Mouse (Mus musculus): ENCODE measurements around the gene Sec14l1. TPM values are rescaled to one million over a fixed set of nuclear protein-coding genes. Genes with fewer than 3 reads are reported as not detected.

Gene Sec14l1
- polyA plus RNA-seq, 1 experiment from 2014 or later: 41.6 TPM

- H3K9ac ChIP-seq (replicated peaks; ENCODE audit: low read depth, low read length): no peak overlapping the region
- WGBS: 64% methylated on average over 9 of the region's 9 CpGs
- ATAC-seq (ENCODE audit: low read depth): no peak
- H3K4me1 ChIP-seq (ENCODE audit: control insufficient read depth, insufficient read depth, low read length): no peaks in the 10 kb centered on the region
- H3K36me3 ChIP-seq (ENCODE audit: control insufficient read depth, insufficient read depth, low read length): peaks cover 62% of the 10 kb centered on the region
- no peaks in the 10 kb centered on the region for H3K27me3 ChIP-seq (ENCODE audit: control insufficient read depth, insufficient read depth, low read length)
- H3K4me3 ChIP-seq (ENCODE audit: low read depth, low read length): no peak overlapping the region
- H3K4me2 ChIP-seq (ENCODE audit: low read depth, low read length): no peak overlapping the region
- H3K27ac ChIP-seq (ENCODE audit: low read depth, low read length): no peak overlapping the region
- H3K9me3 ChIP-seq (ENCODE audit: control insufficient read depth, low read length): no peaks in the 10 kb centered on the region
Observed at GRCm38 (mm10) chr11:117150467-117150966, 35.5 kb downstream of the Sec14l1 start.

DNA sequence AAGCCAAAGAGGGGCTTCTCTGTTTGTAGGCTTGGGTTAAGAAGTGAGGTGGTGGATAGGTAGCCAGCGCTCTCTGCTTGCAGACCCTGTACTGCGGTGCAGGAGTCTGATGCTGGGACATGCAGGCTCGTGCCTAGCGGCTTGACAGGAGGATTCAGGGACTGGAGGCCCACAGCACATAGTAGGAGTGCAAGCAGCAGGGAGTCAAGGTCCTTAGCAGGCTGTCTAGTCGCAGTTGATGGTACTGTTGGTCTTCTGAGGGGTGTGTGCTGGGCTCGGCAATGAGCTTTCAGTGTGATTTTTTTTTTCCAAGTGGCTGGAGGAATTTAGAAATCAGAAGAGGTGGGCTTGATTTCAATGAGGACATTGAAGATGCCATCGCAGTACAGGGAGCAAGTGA lies 36.5 kb downstream of the Sec14l1 start:
- no peak for ATAC-seq (ENCODE audit: low read depth)
- H3K27ac ChIP-seq (ENCODE audit: low read depth, low read length): no peak overlapping the region
- H3K4me2 ChIP-seq (ENCODE audit: low read depth, low read length): no peak overlapping the region
- peaks cover 56% of the 10 kb centered on the region for H3K36me3 ChIP-seq (ENCODE audit: control insufficient read depth, insufficient read depth, low read length)
- H3K9ac ChIP-seq (replicated peaks; ENCODE audit: low read depth, low read length): no peak overlapping the region
- H3K4me1 ChIP-seq (ENCODE audit: control insufficient read depth, insufficient read depth, low read length): no peaks in the 10 kb centered on the region
- no peaks in the 10 kb centered on the region for H3K9me3 ChIP-seq (ENCODE audit: control insufficient read depth, low read length)
- no peaks in the 10 kb centered on the region for H3K27me3 ChIP-seq (ENCODE audit: control insufficient read depth, insufficient read depth, low read length)
- WGBS: 93% methylated on average over 7 of the region's 7 CpGs
- H3K4me3 ChIP-seq (ENCODE audit: low read depth, low read length): no peak overlapping the region

- Histone ChIP-seq H3K27ac (ENCODE audit: low read depth, low read length) (no peak overlapping the region), H3K4me1 (ENCODE audit: control insufficient read depth, insufficient read depth, low read length) (no peaks in the 10 kb centered on the region), H3K9ac (replicated peaks; ENCODE audit: low read depth, low read length) (no peak overlapping the region), H3K4me2 (ENCODE audit: low read depth, low read length) (no peak overlapping the region), H3K9me3 (ENCODE audit: control insufficient read depth, low read length) (no peaks in the 10 kb centered on the region), H3K36me3 (ENCODE audit: control insufficient read depth, insufficient read depth, low read length) (peaks cover 58% of the 10 kb centered on the region), H3K4me3 (ENCODE audit: low read depth, low read length) (no peak overlapping the region), H3K27me3 (ENCODE audit: control insufficient read depth, insufficient read depth, low read length) (no peaks in the 10 kb centered on the region)
- no peak for ATAC-seq (ENCODE audit: low read depth)
- WGBS: 94% methylated on average over 6 of the region's 6 CpGs
Observed at GRCm38 (mm10) chr11:117152541-117152940, 37.6 kb downstream of the Sec14l1 start.

DNA sequence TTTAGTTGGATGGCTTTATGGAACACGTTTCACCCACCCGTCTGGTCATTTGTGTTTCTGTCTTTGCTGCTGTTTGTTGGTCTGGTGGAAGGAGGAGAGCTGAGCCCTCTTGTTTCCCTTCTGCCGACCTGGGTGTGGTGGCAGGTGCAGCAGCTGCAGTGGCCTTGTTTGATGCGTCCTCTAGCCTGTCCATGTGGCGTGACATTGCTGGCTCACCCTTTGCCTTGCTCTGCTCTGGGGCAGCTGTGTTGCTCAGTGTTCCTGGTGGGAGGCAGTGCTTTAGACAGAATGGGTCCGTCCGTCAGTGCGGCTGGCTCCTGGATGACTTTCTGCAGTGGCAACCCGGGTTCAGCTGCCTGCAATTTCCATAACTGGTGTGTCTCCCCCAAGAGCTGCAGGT lies 38.6 kb downstream of the Sec14l1 start:
- H3K4me1 ChIP-seq (ENCODE audit: control insufficient read depth, insufficient read depth, low read length): no peaks in the 10 kb centered on the region
- no peak overlapping the region for H3K9ac ChIP-seq (replicated peaks; ENCODE audit: low read depth, low read length)
- no peak overlapping the region for H3K27ac ChIP-seq (ENCODE audit: low read depth, low read length)
- H3K4me2 ChIP-seq (ENCODE audit: low read depth, low read length): no peak overlapping the region
- H3K36me3 ChIP-seq (ENCODE audit: control insufficient read depth, insufficient read depth, low read length): peaks cover 53% of the 10 kb centered on the region
- no peaks in the 10 kb centered on the region for H3K9me3 ChIP-seq (ENCODE audit: control insufficient read depth, low read length)
- no peaks in the 10 kb centered on the region for H3K27me3 ChIP-seq (ENCODE audit: control insufficient read depth, insufficient read depth, low read length)
- no peak overlapping the region for H3K4me3 ChIP-seq (ENCODE audit: low read depth, low read length)
- ATAC-seq (ENCODE audit: low read depth): no peak
- WGBS: 60% methylated on average over 9 of the region's 9 CpGs

DNA sequence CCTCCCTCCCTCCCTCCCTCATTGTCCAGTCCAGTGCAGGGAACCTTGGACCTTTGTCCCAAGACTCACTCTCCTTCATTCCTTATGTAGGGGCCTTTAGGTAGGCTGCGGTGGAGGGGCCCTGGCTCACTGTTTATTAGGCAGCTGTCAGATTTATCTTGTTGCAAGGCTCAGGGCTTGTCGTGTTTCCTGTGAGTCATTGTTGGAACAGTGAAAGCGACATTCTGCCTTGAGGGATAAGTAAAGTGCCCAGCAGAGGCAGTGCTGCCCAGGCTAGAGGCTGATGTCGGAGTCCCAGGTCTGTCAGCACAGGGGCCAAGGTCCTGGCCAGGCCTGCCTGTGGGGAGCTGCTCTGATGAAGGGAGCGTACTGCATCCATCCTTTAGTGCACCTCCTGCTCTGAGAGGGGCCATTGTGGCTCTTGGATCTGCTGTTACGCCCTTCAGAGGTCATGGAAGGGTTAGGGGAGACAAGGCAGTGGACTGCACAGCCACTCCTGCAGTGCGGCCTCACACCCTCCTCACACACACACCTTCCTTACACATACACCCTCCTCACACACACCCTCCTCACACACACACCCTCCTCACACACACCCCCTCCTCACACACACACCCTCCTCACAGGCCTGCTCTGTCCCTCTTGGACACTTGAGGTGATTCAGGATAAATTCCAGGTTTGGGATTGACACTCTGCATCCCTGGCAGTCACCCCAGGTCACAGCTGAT lies 39.3 kb downstream of the Sec14l1 start:
- H3K36me3 ChIP-seq (ENCODE audit: control insufficient read depth, insufficient read depth, low read length): peaks cover 52% of the 10 kb centered on the region
- H3K27ac ChIP-seq (ENCODE audit: low read depth, low read length): no peak overlapping the region
- WGBS: 48% methylated on average over 7 of the region's 7 CpGs

DNA sequence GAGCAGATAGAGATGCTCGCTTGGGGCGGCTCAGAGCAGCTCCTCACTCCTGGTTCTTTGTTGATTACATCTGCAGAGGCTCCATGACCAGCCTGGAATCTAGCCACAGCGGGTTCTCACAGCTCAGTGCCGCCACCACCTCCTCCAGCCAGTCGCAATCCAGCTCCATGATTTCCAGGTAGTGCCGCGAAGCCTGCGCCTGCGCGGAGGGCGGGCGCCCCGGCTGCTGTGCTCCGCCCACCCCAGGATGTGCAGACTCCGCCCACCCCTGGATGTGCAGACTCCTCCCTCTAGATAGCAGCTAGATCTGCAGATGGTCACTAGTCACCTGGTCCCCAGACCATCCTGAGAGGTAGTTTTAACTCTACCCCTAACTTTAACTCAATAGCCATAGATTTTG lies 41.8 kb downstream of the Sec14l1 start:
- WGBS: 10% methylated on average over 14 of the region's 15 CpGs
- ATAC-seq (ENCODE audit: low read depth): no peak

More for the DNA sequence above, 39.3 kb downstream of the Sec14l1 start:
- ATAC-seq (ENCODE audit: low read depth): no peak
- H3K9me3 ChIP-seq (ENCODE audit: control insufficient read depth, low read length): no peaks in the 10 kb centered on the region
- H3K4me1 ChIP-seq (ENCODE audit: control insufficient read depth, insufficient read depth, low read length): no peaks in the 10 kb centered on the region
- H3K27me3 ChIP-seq (ENCODE audit: control insufficient read depth, insufficient read depth, low read length): no peaks in the 10 kb centered on the region
- no peak overlapping the region for H3K4me2 ChIP-seq (ENCODE audit: low read depth, low read length)
- H3K9ac ChIP-seq (replicated peaks; ENCODE audit: low read depth, low read length): no peak overlapping the region
- H3K4me3 ChIP-seq (ENCODE audit: low read depth, low read length): no peak overlapping the region

DNA sequence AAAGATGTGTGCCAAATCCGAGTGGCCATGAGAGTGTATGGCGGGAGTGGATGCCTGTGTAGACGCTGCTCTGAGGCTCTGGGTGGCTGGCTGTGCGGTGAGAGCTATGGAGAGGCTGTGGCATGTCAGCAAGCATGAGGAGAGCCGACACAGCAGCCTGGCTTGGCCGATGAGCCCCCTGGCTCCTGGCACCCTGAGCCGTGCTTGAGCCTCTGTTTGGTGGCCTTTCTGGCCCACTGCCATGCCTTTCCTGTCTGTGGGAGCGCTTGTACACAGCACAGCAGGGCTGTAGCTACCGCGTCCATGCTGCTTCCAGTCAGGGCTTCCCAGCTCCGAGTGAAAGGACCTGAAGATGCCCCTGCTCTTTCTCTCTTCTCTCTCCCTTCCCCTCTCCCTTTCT lies 43.4 kb downstream of the Sec14l1 start:
- no peaks in the 10 kb centered on the region for H3K27me3 ChIP-seq (ENCODE audit: control insufficient read depth, insufficient read depth, low read length)
- WGBS: 65% methylated on average over 11 of the region's 11 CpGs
- no peak overlapping the region for H3K9ac ChIP-seq (replicated peaks; ENCODE audit: low read depth, low read length)
- H3K27ac ChIP-seq (ENCODE audit: low read depth, low read length): no peak overlapping the region
- H3K36me3 ChIP-seq (ENCODE audit: control insufficient read depth, insufficient read depth, low read length): peaks cover 33% of the 10 kb centered on the region
- H3K4me1 ChIP-seq (ENCODE audit: control insufficient read depth, insufficient read depth, low read length): no peaks in the 10 kb centered on the region
- H3K4me2 ChIP-seq (ENCODE audit: low read depth, low read length): no peak overlapping the region
- H3K9me3 ChIP-seq (ENCODE audit: control insufficient read depth, low read length): no peaks in the 10 kb centered on the region
- H3K4me3 ChIP-seq (ENCODE audit: low read depth, low read length): no peak overlapping the region
- no peak for ATAC-seq (ENCODE audit: low read depth)

More for the DNA sequence above, 41.8 kb downstream of the Sec14l1 start:
- Histone ChIP-seq H3K4me2 (ENCODE audit: low read depth, low read length) (no peak overlapping the region), H3K27ac (ENCODE audit: low read depth, low read length) (no peak overlapping the region), H3K27me3 (ENCODE audit: control insufficient read depth, insufficient read depth, low read length) (no peaks in the 10 kb centered on the region), H3K36me3 (ENCODE audit: control insufficient read depth, insufficient read depth, low read length) (peaks cover 33% of the 10 kb centered on the region), H3K9me3 (ENCODE audit: control insufficient read depth, low read length) (no peaks in the 10 kb centered on the region), H3K4me1 (ENCODE audit: control insufficient read depth, insufficient read depth, low read length) (no peaks in the 10 kb centered on the region), H3K9ac (replicated peaks; ENCODE audit: low read depth, low read length) (no peak overlapping the region), H3K4me3 (ENCODE audit: low read depth, low read length) (no peak overlapping the region)

- no peaks in the 10 kb centered on the region for H3K9me3 ChIP-seq (ENCODE audit: control insufficient read depth, low read length)
- H3K27me3 ChIP-seq (ENCODE audit: control insufficient read depth, insufficient read depth, low read length): no peaks in the 10 kb centered on the region
- no peak overlapping the region for H3K27ac ChIP-seq (ENCODE audit: low read depth, low read length)
- H3K4me2 ChIP-seq (ENCODE audit: low read depth, low read length): no peak overlapping the region
- H3K4me3 ChIP-seq (ENCODE audit: low read depth, low read length): no peak overlapping the region
- ATAC-seq (ENCODE audit: low read depth): no peak
- no peak overlapping the region for H3K9ac ChIP-seq (replicated peaks; ENCODE audit: low read depth, low read length)
- 94% methylated on average over 13 of the region's 13 CpGs for WGBS
- H3K36me3 ChIP-seq (ENCODE audit: control insufficient read depth, insufficient read depth, low read length): peaks cover 29% of the 10 kb centered on the region
- no peaks in the 10 kb centered on the region for H3K4me1 ChIP-seq (ENCODE audit: control insufficient read depth, insufficient read depth, low read length)
Observed at GRCm38 (mm10) chr11:117159257-117159945, 44.4 kb downstream of the Sec14l1 start.

GRCm38 (mm10) chr11:117159946-117160307 lies 45.0 kb downstream of the Sec14l1 start:
- Histone ChIP-seq H3K27me3 (ENCODE audit: control insufficient read depth, insufficient read depth, low read length) (no peaks in the 10 kb centered on the region), H3K4me1 (ENCODE audit: control insufficient read depth, insufficient read depth, low read length) (no peaks in the 10 kb centered on the region), H3K27ac (ENCODE audit: low read depth, low read length) (no peak overlapping the region), H3K4me3 (ENCODE audit: low read depth, low read length) (no peak overlapping the region), H3K36me3 (ENCODE audit: control insufficient read depth, insufficient read depth, low read length) (peaks cover 25% of the 10 kb centered on the region), H3K4me2 (ENCODE audit: low read depth, low read length) (no peak overlapping the region), H3K9me3 (ENCODE audit: control insufficient read depth, low read length) (no peaks in the 10 kb centered on the region), H3K9ac (replicated peaks; ENCODE audit: low read depth, low read length) (no peak overlapping the region)
- 88% methylated on average over 5 of the region's 5 CpGs for WGBS
- no peak for ATAC-seq (ENCODE audit: low read depth)

Data from neural tube, embryonic 14.5 days (tissue).